Mouse (Mus musculus): ENCODE results near the gene Cpn1. TPM values are rescaled to one million over a fixed set of nuclear protein-coding genes. Genes with fewer than 3 reads are reported as not detected.

The Cpn1 gene
- polyA plus RNA-seq (2017; shearing (Covaris generic)) = not detected

DNA sequence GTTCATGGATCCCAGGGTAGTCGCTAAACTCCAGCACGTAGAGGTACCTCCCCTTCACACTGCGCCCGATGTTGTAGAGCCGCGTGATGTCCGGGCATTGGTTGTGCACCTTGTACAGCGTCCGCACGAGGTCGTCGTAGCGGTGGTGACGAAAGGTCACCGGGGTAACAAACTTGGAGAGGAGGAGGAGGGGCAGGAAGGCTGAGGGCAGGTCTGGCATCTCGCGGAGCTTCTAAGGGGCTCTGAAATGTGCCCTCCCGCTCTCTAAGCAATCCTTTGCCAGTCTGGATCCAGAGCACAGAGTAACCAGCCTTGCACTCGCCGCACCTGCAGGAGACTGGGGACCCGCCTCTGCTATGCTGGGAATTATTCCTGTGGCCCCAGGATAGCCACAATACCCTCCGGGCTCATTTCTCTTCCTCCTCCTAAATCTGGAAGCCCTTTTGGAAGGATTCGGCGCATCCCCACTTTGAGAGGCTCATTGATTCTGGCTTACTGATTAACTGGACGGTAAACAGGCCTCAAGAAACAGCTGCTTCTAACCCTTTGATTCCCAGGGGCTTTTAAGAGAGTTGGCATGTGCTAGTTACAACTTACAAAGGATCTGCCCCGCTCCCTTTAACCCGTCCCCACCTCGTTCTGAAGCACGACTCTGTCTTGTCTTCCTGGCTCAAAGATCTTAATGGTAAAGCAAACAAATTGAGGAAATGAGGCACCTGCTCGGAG, at the start of gene Cpn1:
TSS of gene Cpn1 (minus strand) at position 488 of the 726 bp plus-strand sequence.

GRCm38 (mm10) chr19:44028972-44029371, 42.6 kb upstream of the Cpn1 start, which contains the start of gene Cyp2c23:
Cyp2c23 (minus strand) TSS chr19:44029208.

GRCm38 (mm10) chr19:43939769-43940689, 46.3 kb downstream of the Cpn1 start, which contains the start of gene Dnmbp:
Dnmbp (minus strand) TSS chr19:43940191.

Other genes with a start within 250 kb of the Cpn1 start
- gene Cutc, start 233.6 kb downstream of the Cpn1 start, polyA plus RNA-seq (2017; shearing (Covaris generic)) = 11.9 TPM
- gene Cox15, start 233.6 kb downstream of the Cpn1 start, polyA plus RNA-seq (2017; shearing (Covaris generic)) = 10.6 TPM
- 0.70 TPM for gene Abcc2, start 204.4 kb downstream of the Cpn1 start, polyA plus RNA-seq (2017; shearing (Covaris generic))
- gene Dnmbp, start 46.4 kb downstream of the Cpn1 start, polyA plus RNA-seq (2017; shearing (Covaris generic)) = 6.5 TPM
- not detected for gene Cyp2c23, start 42.7 kb upstream of the Cpn1 start, polyA plus RNA-seq (2017; shearing (Covaris generic))
- 5.3 TPM for gene Erlin1, start 83.2 kb upstream of the Cpn1 start, polyA plus RNA-seq (2017; shearing (Covaris generic))
- gene Chuk, start 120.9 kb upstream of the Cpn1 start, polyA plus RNA-seq (2017; shearing (Covaris generic)) = 88.2 TPM
- gene Cwf19l1, start 149.3 kb upstream of the Cpn1 start, polyA plus RNA-seq (2017; shearing (Covaris generic)) = 21.6 TPM
- gene Bloc1s2, start 159.9 kb upstream of the Cpn1 start, polyA plus RNA-seq (2017; shearing (Covaris generic)) = 69.6 TPM
- not detected for gene Pkd2l1, start 205.9 kb upstream of the Cpn1 start, polyA plus RNA-seq (2017; shearing (Covaris generic))
- not detected for gene Scd3, start 216.7 kb upstream of the Cpn1 start, polyA plus RNA-seq (2017; shearing (Covaris generic))

Measured in effector memory CD4-positive, alpha-beta T cell, adult 5 months (primary cell).